Mouse (Mus musculus) spleen, embryonic (tissue): ENCODE measurements around the gene Psmb2.

Source experiments
- CTCF ChIA-PET: fragments of 350-600 bp; sonication (Branson Sonifier 250); formaldehyde crosslinking; loops from one replicate; lab custom pipeline; 2022; lab: Charles Lee

The Psmb2 gene

DNA sequence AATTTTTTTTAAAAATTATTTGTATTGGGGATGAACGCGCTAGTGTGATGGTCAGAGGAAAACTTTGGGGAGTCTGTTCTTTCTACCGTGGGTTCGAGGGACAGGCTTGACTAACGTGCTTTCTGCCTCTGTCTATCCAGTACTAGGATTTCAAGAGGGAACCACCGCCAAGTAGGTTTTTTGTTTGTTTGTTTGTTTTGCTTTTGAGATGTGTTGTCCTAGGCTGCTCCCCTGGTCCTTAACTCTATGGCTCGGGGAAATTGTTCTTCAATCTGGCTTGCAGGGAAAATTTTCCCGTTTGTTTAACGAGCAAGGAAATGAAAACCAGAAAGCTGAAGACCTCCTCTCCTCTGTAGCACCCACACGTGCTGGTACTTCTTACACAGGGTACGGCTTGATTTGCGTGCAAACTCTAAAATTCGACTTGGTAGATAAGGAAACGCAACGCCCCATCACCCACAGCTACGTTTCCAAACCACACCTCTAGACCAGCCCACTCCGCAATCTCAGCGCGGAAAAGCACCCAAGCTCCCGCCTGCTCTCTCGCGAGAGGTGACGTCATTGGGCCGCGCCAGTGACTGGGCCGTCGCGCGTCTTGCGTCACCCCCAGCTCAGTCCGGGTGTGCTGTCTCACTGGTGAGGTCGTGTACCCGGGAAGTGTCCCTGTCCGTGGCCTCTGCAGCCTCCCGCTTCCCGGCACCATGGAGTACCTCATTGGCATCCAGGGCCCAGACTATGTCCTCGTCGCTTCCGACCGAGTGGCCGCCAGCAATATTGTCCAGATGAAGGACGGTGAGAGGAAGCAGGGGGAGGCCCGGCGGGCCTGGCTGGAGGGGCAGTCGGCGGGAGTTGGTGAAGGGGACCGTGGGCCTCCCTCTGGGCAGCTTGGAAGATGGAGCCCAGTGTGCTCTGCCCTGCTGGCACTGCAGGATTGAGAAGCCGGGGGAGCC, at the start of gene Psmb2:
Gene Psmb2 (plus strand): TSS at position 577 of the 950 bp plus-strand sequence.
- CTCF ChIA-PET, result no interaction called here

DNA sequence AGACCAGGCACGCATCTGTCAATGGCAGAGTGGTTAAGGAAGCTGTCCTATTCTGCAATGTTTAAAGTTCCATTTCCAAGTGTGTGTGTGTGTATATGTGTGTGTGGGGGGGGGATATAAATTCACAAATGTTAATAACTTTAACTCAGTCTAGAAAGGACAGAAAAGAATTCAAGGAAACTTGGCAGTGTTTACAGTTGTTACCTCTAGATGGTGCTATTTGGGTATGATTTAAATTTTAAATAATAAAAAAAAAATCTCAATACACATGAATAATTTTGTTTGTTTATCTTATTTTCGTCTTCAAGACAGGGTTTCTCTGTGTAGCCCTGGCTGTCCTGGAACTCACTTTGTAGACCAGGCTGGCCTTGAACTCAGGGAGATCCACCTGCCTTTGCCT, 45.5 kb upstream of the Psmb2 start:
- CTCF ChIA-PET, result interaction anchor here (0.5 kb wide), 1 partner anchor 115 kb away, joined by 20 read pairs; no protein-coding TSS in a partner anchor

DNA sequence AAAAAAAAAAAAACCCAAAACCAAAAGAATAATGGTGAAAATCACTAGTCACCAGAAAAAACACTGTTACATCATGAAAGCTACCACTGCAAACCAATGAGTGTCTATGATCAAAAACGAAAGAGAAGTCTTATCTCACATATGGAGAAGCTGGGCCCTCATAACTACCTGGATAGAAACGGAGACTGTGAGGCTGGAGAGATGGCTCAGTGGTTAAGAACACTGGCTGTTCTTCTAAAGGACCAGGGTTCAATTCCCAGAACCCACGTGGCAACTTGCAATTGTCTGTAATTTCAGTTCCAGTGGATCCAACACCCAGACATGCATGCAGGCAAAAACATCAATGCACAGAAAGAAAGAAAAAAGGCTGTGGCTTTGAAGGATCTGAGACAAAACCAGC, 44.8 kb upstream of the Psmb2 start:
- CTCF ChIA-PET, result interaction anchor here (0.7 kb wide), 1 partner anchor 102 kb away, joined by 5 read pairs; no protein-coding TSS in a partner anchor

DNA sequence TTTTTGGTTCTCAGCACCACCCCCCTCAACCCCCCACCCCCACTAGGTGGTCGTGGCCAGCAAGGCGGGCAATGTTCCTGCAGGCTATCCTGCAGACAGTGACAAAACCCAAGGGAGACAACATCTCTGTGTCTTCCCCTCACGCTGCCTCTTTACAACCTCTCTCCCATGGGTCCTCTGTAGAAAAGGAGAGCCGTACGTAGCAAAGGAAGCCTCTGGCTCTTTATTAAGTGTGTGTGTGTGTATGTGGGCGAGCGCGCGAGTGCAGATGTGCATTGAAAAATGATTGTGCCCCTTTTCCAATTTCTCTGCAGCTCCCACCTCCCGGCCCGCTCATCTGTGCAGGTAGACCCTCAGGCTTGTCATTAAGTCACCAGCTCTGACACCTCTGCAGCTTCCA, 41.1 kb upstream of the Psmb2 start:
- CTCF ChIA-PET, result interaction anchor here (0.6 kb wide), 1 partner anchor 302 kb away, joined by 3 read pairs; no protein-coding TSS in a partner anchor

DNA sequence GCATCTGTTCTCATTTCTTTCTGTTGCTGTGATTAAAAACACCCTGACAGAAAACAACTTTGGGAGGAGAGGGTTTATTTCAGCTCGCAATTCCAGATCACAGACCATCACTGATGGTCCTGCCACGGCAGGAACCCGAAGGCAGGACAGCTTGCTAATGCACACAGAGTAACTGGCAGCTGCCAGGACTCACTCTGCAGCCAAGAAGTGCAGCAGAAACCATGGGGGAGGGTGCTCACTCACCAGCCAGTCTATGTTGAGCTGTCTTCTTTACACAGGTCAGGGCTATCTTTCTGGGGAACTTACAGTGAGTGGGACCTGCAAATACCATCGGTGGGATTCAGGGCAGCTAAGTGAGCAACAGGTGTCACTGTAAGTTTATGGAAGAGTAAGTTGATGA, 40.0 kb upstream of the Psmb2 start:
- CTCF ChIA-PET, result no interaction called here

DNA sequence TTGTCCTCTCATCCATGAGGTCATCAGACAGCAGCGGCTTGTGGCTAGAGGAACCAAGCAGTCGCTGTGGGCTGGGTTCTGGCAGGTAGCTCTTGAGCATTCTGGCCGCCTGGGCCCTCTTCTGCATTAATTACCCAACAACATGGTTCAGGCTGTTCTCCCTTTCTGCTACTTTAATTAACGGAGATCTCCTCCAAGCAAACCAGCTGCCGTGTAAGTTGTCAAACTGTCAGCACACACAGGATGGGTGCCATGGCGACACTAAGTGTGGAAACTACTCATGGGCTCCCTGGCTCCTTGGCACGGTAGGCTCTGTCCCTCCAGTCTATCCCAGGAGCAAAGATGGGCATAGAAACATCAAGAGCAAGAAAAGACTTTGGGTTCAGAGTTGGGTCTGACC, 38.1 kb upstream of the Psmb2 start:
- CTCF ChIA-PET, result interaction anchor here (0.5 kb wide), 1 partner anchor 33 kb away, joined by 3 read pairs; no protein-coding TSS in a partner anchor

DNA sequence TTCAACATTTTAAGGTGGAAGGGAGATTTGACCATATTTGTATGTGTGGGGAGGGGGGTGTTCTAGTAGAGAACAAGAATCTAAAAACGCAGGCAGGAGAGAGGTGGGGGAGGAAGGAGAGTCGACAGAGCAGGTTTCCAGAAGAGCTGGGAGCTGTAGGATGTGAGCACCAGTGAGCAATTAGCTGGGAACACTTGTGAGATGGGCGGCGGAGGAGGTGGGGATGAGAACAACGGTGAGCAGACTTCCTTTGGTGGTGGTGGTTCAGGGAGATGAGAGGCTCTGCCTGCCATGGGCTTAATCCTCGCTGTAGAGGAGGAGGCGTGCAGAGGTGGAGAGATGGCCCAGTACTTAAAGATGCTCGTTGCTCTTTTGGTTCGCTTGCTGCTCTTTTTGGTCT, 35.5 kb upstream of the Psmb2 start:
- CTCF ChIA-PET, result no interaction called here

DNA sequence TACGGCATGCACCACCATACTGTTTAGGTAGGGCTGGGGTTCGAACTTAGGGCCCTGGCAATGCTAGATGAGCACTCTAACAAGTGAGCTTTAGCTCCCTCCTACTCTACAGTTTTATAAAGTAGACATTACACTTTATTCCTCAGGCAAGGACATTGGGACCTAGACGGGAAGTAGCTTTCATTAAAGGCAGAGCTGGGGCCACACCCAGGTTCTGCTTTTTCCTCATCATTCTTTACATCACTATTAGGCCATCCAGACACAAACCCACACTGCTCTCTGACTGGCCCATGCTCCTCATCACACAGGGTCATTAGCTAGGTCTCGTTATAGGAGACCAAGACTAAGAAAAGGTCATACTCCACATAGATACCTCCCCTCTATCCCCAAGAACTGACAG, 33.6 kb upstream of the Psmb2 start:
- CTCF ChIA-PET, result no interaction called here

DNA sequence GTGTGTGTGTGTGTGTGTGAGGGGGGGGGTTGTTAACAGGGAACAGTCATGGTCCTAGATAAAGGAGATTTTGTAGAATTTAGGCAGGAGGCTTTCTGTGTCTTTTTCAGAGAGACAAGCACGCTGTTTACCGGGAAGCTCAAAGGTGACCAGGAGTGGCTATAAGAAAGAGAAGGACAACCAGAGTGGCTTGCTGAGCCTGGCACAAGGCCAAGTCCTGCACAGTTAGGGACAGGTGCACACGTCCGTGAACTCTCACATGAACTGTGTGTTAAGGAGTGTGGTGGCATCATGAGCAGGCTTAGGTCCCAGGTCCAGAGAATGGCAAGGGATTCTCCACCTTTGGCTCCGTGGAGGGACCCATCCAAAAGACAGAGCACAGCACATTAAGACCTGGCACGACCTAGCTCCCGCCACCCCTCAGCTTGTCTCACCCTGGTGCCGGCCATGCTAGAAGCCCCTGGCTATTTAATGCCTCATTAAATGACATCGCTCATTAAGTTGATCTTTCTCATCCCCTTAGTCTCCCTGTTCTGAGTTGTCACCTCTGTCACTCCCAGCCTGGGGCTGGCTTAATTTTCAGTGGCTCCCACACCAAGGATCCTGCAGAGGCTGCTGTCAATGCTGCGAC, 33.0 kb upstream of the Psmb2 start:
- CTCF ChIA-PET, result no interaction called here

DNA sequence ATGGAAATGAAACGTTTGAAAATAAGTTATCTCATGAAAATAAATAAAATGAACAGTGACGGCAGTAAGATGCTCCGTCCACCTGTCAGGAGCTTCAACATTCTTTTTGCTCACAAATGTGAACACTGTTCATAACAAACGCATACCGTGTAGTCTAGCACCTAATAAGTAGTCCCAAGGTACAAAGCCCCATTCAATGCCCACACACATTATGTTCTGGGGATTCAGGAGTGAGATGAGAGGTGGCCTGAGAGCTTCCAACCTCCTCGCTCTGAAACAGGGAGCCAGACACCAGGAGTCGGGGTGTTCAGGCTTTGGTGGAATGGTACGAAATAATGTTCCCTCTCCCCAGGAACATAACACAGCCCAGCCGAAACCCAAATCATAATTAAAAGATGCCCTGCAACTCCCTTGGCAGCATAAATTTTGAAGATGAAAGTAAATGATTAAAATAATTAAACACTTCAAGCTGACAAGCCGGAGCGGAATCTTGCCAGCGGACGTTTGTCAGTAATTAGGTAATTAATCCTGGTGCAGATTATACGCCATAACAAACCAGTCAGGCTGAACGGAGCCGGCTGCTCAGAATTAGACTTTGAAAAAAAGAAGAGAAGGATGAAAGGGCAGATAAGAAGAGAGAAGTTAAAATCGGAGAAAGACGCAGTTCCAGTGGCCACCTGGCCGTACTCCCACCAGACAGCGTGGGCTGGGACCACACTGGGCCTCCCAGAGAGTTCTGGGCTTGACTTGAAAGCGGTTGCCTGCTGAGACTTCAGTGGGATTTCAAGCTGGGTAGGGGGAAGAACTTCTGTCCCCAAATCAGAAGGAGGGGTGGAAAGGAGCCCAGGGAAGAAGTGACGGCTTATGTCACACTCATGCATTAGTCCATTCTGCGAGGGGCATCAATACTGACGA, 29.2 kb upstream of the Psmb2 start:
- CTCF ChIA-PET, result no interaction called here

DNA sequence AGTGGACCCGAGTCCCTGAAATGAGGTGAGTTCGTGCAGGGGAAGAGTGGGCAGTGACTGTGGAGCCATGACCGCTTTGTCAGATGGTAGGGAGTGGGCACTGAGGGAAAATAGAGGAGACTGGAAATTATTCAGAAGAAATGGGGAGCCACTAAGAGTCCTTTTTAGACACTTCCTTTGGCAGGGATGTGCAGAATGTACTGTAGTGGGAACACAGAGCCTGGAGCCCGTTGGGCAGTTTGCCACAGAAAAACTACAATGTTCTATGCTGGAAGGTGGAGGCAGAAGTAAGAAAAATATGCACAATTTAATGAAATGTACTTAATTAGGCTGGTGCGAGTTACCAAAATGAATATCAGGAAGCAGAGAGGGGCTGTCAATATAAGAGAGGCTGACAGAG, 24.3 kb upstream of the Psmb2 start:
- CTCF ChIA-PET, result no interaction called here

DNA sequence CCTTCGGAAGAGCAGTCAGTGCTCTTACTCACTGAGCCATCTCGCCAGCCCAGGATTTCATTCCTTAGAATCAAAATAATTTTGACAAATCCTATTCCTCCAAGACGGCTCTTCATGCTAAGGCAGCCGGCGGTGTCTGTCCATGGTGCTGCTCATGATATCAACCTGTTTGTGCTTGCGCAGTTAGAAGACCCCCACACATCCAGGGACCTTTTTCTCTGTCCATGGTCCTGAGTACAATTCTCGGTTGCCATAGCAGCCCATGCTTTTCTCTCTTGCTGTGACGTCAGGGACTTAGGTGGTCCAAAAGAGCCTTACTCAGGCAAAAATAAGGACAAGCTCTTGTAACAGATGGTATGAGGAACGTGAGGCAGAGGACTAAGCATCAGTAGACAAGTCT, 22.1 kb upstream of the Psmb2 start:
- CTCF ChIA-PET, result no interaction called here

DNA sequence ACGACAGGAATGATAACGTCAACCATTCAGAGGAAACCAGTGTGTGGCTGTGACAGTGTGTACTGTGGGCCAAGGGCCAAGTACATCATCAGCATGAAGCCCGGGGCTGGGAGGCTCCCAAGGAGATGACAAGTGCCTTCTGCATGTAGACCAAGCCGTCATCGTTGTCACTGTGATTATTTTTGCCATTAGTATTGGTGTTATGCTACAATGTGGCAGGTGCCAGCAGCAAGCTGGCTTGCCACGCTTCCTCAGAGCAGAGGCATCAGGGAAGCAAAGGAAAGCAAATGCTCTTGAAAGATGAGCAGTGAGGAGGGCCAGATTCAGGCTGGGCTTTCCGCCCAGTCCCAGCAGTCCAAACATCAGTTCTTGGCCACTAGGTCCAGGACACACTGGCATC, 16.2 kb upstream of the Psmb2 start:
- CTCF ChIA-PET, result no interaction called here

DNA sequence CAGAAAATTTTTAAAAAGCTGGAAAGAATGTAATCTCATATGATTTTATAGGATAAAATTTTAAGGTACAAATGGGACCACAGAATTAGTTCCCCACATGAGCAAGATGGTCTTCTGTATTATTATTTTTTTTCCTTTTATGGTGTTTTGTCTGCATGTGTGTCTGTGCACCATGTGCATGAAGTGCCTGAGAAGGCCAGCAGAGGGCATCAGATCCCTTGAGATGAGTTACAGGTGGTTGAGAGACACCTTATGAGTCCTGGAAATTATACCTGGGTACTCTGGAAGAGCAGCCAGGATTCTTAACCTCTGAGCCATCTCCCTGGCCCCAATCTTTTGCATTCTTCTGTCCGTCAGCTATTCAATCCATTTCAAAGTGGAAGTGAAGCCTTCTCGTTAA, 10.4 kb upstream of the Psmb2 start:
- CTCF ChIA-PET, result no interaction called here

DNA sequence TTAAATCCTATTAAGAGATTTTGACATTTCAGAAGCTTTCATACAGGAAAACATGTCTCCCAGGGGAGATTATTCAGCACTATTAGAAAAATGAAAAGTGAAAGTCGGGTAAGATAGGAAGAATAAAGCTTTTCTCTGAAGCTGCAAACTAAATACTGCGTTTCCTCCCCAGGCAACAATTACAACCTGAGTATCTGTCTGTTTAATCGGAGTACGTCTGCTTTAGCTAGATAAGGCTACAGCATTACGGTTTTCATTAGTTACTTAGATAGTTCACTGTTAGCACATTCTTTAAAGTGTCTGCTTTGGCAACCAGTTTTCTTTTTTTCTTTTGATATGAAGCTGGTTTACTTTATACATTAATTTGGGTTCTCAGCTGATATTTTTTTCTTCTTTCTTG, 4.9 kb downstream of the Psmb2 start:
- CTCF ChIA-PET, result interaction anchor here (0.9 kb wide), 1 partner anchor 14 kb away, joined by 3 read pairs; no protein-coding TSS in a partner anchor

DNA sequence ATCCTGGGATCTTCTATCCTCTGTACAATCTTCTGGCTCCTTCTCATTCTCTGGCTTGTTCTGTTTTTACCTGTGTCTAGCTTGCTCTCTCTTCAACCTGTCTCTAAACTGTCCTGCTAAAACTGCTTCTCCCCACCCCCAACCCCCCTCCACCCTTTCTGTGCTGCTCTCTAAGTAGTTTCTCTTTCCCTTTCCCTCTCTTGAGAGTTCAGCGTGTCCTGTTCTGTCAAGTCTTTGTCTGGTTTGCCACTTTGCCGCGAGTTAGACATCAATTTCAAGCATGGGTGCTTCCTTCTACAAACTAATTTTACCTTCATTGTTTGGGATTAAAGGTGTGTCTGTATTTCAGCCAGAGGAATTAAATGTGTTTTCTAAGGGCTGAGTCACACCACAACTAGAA, 5.7 kb downstream of the Psmb2 start:
- CTCF ChIA-PET, result no interaction called here

DNA sequence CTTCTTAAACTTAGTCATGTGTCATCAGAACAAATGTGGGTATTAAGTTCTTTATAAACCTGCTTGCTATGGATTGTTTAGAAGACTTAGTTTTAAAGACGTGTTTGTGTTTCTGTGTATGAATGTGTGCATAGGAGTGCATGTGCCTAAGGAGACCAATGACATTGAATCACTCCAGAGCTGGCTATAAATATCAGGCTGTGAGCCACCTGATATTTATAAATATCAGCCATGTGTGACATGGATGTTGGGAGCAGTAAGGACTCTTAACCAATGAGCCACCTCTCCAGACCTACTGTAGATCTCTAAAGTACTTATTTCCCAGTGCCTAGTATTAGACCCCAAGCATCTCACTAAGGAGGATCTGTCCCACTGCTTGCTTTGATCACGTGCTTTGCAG, 12.0 kb downstream of the Psmb2 start:
- CTCF ChIA-PET, result no interaction called here

DNA sequence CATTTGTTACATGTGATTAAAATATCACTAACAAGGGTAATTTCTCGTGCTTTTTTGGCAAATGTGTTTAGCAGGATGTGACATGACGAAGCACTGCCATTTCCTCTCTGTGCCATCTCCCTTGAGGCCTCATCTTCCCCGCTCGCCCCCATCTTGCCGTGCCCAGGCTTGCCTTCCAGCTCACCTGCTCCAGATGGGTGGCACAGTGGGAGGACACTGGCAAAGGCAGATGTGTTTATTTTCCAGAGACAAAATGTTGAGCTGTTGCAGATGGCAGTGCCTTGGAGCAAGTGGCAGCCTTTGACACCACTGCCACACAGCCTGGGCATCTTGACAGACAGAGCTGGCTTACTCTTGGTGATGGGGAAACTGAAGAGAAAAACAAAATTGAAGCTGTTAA, 15.6 kb downstream of the Psmb2 start:
- CTCF ChIA-PET, result interaction anchor here (0.5 kb wide), 2 partner anchors 63 to 137 kb away, joined by 4 to 5 read pairs; no protein-coding TSS in a partner anchor

DNA sequence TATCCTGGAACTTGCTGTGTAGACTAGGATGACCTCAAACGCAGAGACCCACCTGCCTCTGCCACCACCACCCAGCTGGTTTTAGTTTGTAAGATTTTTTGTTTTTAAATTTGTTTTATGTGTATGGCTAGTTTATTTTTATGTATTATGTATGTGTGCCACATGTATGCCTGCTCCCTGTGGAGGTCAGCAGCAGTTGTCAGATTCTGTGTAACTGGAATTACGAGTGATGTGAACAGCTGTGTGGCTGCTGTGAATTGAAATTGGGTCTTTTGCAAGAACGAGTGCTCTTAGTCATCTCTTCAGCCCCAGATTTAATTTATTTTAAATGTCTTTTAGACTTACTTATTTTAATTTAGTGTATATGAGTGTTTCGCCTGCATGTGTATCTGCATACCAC, 19.5 kb downstream of the Psmb2 start:
- CTCF ChIA-PET, result interaction anchor here (1.0 kb wide), 1 partner anchor 15 kb away, joined by 3 read pairs; no protein-coding TSS in a partner anchor

DNA sequence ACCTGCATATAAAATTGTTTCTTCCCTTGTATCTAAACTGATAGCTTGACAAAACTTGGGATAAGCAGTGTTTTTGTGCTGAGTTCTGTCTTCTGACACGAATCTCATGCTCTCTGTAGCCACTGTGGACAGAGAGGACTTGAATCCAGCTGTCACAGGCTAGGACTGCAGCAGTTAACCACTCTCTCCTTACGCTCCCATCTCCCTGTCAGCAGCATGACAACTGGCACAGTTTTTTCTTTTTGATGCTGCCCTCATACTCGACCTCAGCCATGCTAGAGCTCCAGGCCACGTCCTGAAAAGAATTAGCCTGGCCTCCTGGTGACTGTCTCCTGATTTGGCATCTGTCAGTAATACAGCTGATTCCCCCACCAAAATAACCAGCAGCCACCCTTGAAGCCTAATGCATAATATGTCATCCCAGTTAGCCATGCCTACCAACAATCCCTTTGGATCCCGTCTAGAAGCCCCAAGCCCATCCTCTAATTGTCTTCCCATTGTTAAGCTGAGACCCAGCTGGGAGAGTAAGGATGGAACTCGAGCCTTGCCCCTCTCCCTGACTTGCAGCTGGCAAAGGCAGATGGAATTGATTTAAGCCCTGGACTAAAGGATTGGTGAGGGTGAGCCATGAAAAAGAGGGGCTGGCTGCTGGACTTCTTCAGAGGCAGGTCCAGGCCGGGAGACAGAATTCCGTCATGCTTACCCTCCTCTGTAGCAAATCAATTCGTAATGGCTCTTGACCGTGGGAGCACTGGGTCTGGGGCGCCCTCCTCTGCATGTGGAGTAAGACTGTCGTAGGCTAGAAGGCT, 29.4 kb downstream of the Psmb2 start:
- CTCF ChIA-PET, result no interaction called here

DNA sequence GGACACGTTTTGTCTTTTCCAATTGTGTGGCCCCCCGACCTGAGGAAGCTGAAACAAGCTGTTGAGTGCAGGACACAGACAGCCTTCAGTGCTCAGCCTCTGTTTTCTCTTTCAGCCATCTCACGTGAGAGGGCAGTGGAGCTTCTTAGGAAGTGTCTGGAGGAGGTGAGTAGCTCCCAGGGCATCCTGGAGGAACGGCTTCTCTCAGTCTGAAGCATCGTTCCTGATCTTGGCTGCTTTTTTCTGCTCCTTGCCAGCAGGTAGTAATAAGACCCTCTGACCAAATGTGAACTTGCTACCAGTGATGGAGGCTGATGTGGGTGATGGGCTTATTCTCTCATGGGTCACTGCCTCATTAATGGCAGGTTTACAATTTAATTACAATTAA, 30.0 kb downstream of the Psmb2 start:
- CTCF ChIA-PET, result no interaction called here
